Mouse (Mus musculus): ENCODE results near the gene Tesc.

DNA sequence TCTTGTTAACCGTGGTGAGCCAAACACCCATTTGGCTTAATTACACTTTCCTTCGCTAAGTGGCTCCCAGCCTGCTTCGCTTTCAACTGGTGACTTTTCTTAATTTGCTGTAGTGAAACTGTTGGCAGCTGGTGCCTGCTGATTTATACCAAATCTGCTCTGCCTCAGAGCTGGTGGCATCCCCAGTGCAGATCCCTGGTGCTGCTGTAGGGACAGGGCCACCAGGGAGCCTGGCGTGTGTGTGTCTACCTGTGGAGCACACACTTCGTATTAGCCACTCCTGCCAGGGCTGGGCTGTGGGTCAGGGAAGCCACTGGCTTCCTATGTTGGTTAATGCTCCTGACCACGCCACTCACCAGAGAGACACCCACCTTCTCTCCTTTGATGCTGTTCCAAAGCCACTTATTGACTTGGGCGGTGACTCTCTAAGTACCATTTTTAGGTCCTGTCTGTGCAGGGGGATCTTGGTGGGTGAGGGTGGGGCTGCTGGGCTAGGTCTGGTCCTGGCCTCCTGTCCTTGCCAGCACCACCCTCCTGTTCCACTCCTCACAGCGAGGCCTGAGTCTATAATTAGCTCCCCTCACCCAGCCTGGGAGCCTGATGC lies 30.1 kb downstream of the Tesc start:
- no peak for TF ChIP-seq CTCF (IDR thresholded peaks at IDR 0.05; ENCODE audit: borderline replicate concordance, insufficient read depth, low read length)
- TF ChIP-seq POLR2A (IDR thresholded peaks at IDR 0.05; ENCODE audit: low read depth, low read length) = no peak
